Mouse (Mus musculus): ENCODE measurements around the gene Capn15. TPM values are rescaled to one million over a fixed set of nuclear protein-coding genes. Genes with fewer than 3 reads are reported as not detected.

The Capn15 gene
- polyA plus RNA-seq, 1 experiment from 2014 or later, result 23.9 TPM

GRCm38 (mm10) chr17:25913186-25913876 is 72.3 kb downstream of the Capn15 start:
- Histone ChIP-seq H3K27ac (replicated peaks) (no peak overlapping the region), H3K4me3 (no peak overlapping the region), H3K9me3 (no peaks in the 10 kb centered on the region), H3K27me3 (no peaks in the 10 kb centered on the region), H3K36me3 (0 out of 2 replicates have a peak, but pooled peaks cover 8% of the 10 kb centered on the region), H3K9ac (replicated peaks) (no peak overlapping the region), H3K4me2 (replicated peaks) (no peak overlapping the region), H3K4me1 (peaks cover 16% of the 10 kb centered on the region)
- no peak for ATAC-seq (replicated peaks)
- 93% methylated on average over 14 of the region's 14 CpGs for WGBS

GRCm38 (mm10) chr17:25911816-25912215 is 73.8 kb downstream of the Capn15 start:
- Histone ChIP-seq H3K4me3 (no peak overlapping the region), H3K27ac (replicated peaks) (no peak overlapping the region), H3K9ac (replicated peaks) (no peak overlapping the region), H3K4me2 (replicated peaks) (no peak overlapping the region), H3K4me1 (peaks cover 1% of the 10 kb centered on the region), H3K36me3 (0 out of 2 replicates have a peak, but pooled peaks cover 6% of the 10 kb centered on the region), H3K9me3 (no peaks in the 10 kb centered on the region), H3K27me3 (no peaks in the 10 kb centered on the region)
- ATAC-seq (replicated peaks), result no peak
- 92% methylated on average over 4 of the region's 4 CpGs for WGBS

Other genes with a start within 250 kb of the Capn15 start
- gene Mslnl, start 249.8 kb downstream of the Capn15 start, polyA plus RNA-seq (2015; fragmentation: Nextera tagmentation; extraction: Ambion mirVana), result not detected in 2 replicates
- gene Msln, start 231.4 kb downstream of the Capn15 start, polyA plus RNA-seq (2015; fragmentation: Nextera tagmentation; extraction: Ambion mirVana), result 0.31 and 0.72 TPM in 2 replicates
- 30.9 and 31.2 TPM in 2 replicates for gene Narfl, start 212.0 kb downstream of the Capn15 start, polyA plus RNA-seq (2015; fragmentation: Nextera tagmentation; extraction: Ambion mirVana)
- gene Haghl, start 200.1 kb downstream of the Capn15 start, polyA plus RNA-seq (2015; fragmentation: Nextera tagmentation; extraction: Ambion mirVana), result 115 and 121 TPM in 2 replicates
- gene Ccdc78, start 199.2 kb downstream of the Capn15 start, polyA plus RNA-seq (2015; fragmentation: Nextera tagmentation; extraction: Ambion mirVana), result 0.17 and 0.26 TPM in 2 replicates
- 71.4 and 84.2 TPM in 2 replicates for gene Fam173a, start 192.9 kb downstream of the Capn15 start, polyA plus RNA-seq (2015; fragmentation: Nextera tagmentation; extraction: Ambion mirVana)
- not detected in 2 replicates for gene AC134908.4, start 190.1 kb downstream of the Capn15 start, polyA plus RNA-seq (2015; fragmentation: Nextera tagmentation; extraction: Ambion mirVana)
- gene Metrn, start 188.7 kb downstream of the Capn15 start, polyA plus RNA-seq (2015; fragmentation: Nextera tagmentation; extraction: Ambion mirVana), result 31.4 and 37.3 TPM in 2 replicates
- 33.2 and 35.3 TPM in 2 replicates for gene Fbxl16, start 176.7 kb downstream of the Capn15 start, polyA plus RNA-seq (2015; fragmentation: Nextera tagmentation; extraction: Ambion mirVana)
- gene Wdr24, start 162.2 kb downstream of the Capn15 start, polyA plus RNA-seq (2015; fragmentation: Nextera tagmentation; extraction: Ambion mirVana), result 34.2 and 34.3 TPM in 2 replicates
- gene Jmjd8, start 156.9 kb downstream of the Capn15 start, polyA plus RNA-seq (2015; fragmentation: Nextera tagmentation; extraction: Ambion mirVana), result 65.9 and 67.0 TPM in 2 replicates
- gene Stub1, start 152.4 kb downstream of the Capn15 start, polyA plus RNA-seq (2015; fragmentation: Nextera tagmentation; extraction: Ambion mirVana), result 308 and 313 TPM in 2 replicates
- 29.1 and 30.8 TPM in 2 replicates for gene Rhbdl1, start 148.5 kb downstream of the Capn15 start, polyA plus RNA-seq (2015; fragmentation: Nextera tagmentation; extraction: Ambion mirVana)
- 8.3 and 10.1 TPM in 2 replicates for gene Gm20683, start 144.0 kb downstream of the Capn15 start, polyA plus RNA-seq (2015; fragmentation: Nextera tagmentation; extraction: Ambion mirVana)
- gene Rhot2, start 140.9 kb downstream of the Capn15 start, polyA plus RNA-seq (2015; fragmentation: Nextera tagmentation; extraction: Ambion mirVana), result 15.2 and 16.1 TPM in 2 replicates
- gene Wdr90, start 124.3 kb downstream of the Capn15 start, polyA plus RNA-seq (2015; fragmentation: Nextera tagmentation; extraction: Ambion mirVana), result 18.8 and 24.8 TPM in 2 replicates
- gene Mcrip2, start 117.0 kb downstream of the Capn15 start, polyA plus RNA-seq (2015; fragmentation: Nextera tagmentation; extraction: Ambion mirVana), result 14.4 and 16.7 TPM in 2 replicates
- gene Mettl26, start 110.7 kb downstream of the Capn15 start, polyA plus RNA-seq (2015; fragmentation: Nextera tagmentation; extraction: Ambion mirVana), result 61.8 and 62.0 TPM in 2 replicates
- gene Wfikkn1, start 104.9 kb downstream of the Capn15 start, polyA plus RNA-seq (2015; fragmentation: Nextera tagmentation; extraction: Ambion mirVana), result 0.55 and 0.60 TPM in 2 replicates
- gene Rab40c, start 66.1 kb downstream of the Capn15 start, polyA plus RNA-seq (2015; fragmentation: Nextera tagmentation; extraction: Ambion mirVana), result 50.8 and 52.6 TPM in 2 replicates
- 51.7 and 53.4 TPM in 2 replicates for gene Pigq, start 40.9 kb downstream of the Capn15 start, polyA plus RNA-seq (2015; fragmentation: Nextera tagmentation; extraction: Ambion mirVana)
- gene Nhlrc4, start 40.8 kb downstream of the Capn15 start, polyA plus RNA-seq (2015; fragmentation: Nextera tagmentation; extraction: Ambion mirVana), result not detected in 2 replicates
- 0.09 TPM in 1 of 2 replicates, not detected in the other for gene A930017K11Rik, start 33.2 kb downstream of the Capn15 start, polyA plus RNA-seq (2015; fragmentation: Nextera tagmentation; extraction: Ambion mirVana)
- gene Rab11fip3, start 83.8 kb upstream of the Capn15 start, polyA plus RNA-seq (2015; fragmentation: Nextera tagmentation; extraction: Ambion mirVana), result 34.0 and 36.3 TPM in 2 replicates
- gene Decr2, start 104.5 kb upstream of the Capn15 start, polyA plus RNA-seq (2015; fragmentation: Nextera tagmentation; extraction: Ambion mirVana), result 27.7 and 29.1 TPM in 2 replicates
- 37.1 and 40.7 TPM in 2 replicates for gene Nme4, start 109.8 kb upstream of the Capn15 start, polyA plus RNA-seq (2015; fragmentation: Nextera tagmentation; extraction: Ambion mirVana)
- gene Tmem8, start 127.5 kb upstream of the Capn15 start, polyA plus RNA-seq (2015; fragmentation: Nextera tagmentation; extraction: Ambion mirVana), result 2.1 and 2.3 TPM in 2 replicates
- gene Mrpl28, start 137.7 kb upstream of the Capn15 start, polyA plus RNA-seq (2015; fragmentation: Nextera tagmentation; extraction: Ambion mirVana), result 206 and 217 TPM in 2 replicates
- 11.2 and 17.4 TPM in 2 replicates for gene Axin1, start 152.9 kb upstream of the Capn15 start, polyA plus RNA-seq (2015; fragmentation: Nextera tagmentation; extraction: Ambion mirVana)
- 0.19 TPM in 1 of 2 replicates, not detected in the other for gene Pdia2, start 213.3 kb upstream of the Capn15 start, polyA plus RNA-seq (2015; fragmentation: Nextera tagmentation; extraction: Ambion mirVana)
- 4.1 and 6.1 TPM in 2 replicates for gene Rgs11, start 217.2 kb upstream of the Capn15 start, polyA plus RNA-seq (2015; fragmentation: Nextera tagmentation; extraction: Ambion mirVana)
- 39.9 and 40.3 TPM in 2 replicates for gene Arhgdig, start 222.0 kb upstream of the Capn15 start, polyA plus RNA-seq (2015; fragmentation: Nextera tagmentation; extraction: Ambion mirVana)